11 mouse cellular contexts compared by ENCODE assay signal in the genomic region with DNA sequence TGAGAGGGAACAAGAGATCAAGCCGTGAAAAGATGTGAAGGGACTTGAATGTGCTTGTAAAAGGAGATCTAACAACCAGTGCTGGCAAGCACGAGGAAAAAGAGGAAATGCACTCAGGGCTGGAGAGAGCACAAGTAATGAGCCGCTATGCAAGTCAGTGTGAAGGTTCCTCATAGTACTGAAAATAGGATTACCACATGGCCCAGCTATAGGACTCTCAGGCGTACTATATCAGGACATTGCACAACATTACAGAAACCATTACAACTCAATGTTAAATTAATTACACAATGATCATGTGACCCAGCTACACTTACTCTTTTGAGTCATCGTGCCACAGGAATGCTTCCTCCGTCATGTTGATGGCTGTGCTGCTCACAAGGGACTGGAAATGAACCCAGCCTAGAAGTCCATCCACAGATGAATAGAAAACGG.
A peak's percentile ranks its signal among the peaks of the same experiment; 100 is the strongest.
DNase-seq lines count a peak whose midpoint lies in the region; ATAC-seq lines count a peak whose summit lies in the region.
"Had no signal": no experiment of that assay in that cellular context is flagged by ENCODE, and none has a peak within 500 bp of the region (broad histone marks: within the 10 kb centered on the region; RNA-seq: fewer than 3 reads in every experiment).

No protein-coding gene starts in this region.

- H3K4me3 ChIP-seq in hindbrain, embryonic 10.5 days = no peak overlapping the region
- H3K4me3 ChIP-seq: midbrain, embryonic 10.5 days had no signal

- H3K27me3 ChIP-seq in hindbrain, embryonic 10.5 days (ENCODE audit: insufficient read depth, poor library complexity, severe bottlenecking) = no peaks in the 10 kb centered on the region

- peaks cover 13% of the 10 kb centered on the region for H3K4me1 ChIP-seq in hindbrain, embryonic 10.5 days (replicated peaks)

- H3K27ac ChIP-seq in hindbrain, embryonic 10.5 days = no peak overlapping the region
- H3K27ac ChIP-seq: midbrain, embryonic 10.5 days had no signal

- DNase-seq in layer of hippocampus, adult 11-12 months (ENCODE audit: low spot score) = peak; percentile 27
- DNase-seq in layer of hippocampus, postnatal 25 days (ENCODE audit: extremely low spot score in 1 of 2, low spot score in 1 of 2) = no peak
- DNase-seq in Muller cell, postnatal 12 days (ENCODE audit: inconsistent ontology term) = peak; percentile 47
- peak; percentile 63 to 68 for DNase-seq in monocyte, adult 2 months (ENCODE audit: low read depth in 1 of 2, low spot score in 2 of 2)
- no peak for DNase-seq in hindbrain, embryonic 10.5 days (ENCODE audit: low spot score)
- no peak for DNase-seq in cerebellum, postnatal 25 days
- no peak for DNase-seq in left cerebral cortex, postnatal 36 days (ENCODE audit: low spot score in 2 of 2)
- DNase-seq: right cerebral cortex, adult 18-20 months had no signal

- peak; percentile 97 to 98 for ATAC-seq in hematopoietic stem cell, adult 5-6 weeks (replicated peaks in 1 of 2; ENCODE audit: insufficient read depth in 1 of 2, low FRiP score in 2 of 2, low TSS enrichment in 1 of 2, low read depth in 1 of 2, poor library complexity in 2 of 2, severe bottlenecking in 2 of 2)
- ATAC-seq: activated CD4-positive, CD25-positive, alpha-beta regulatory T cell, adult 4 months had no signal

- H3K9me3 ChIP-seq in hindbrain, embryonic 10.5 days = no peaks in the 10 kb centered on the region; the same call in 1 of the 2 replicates
- H3K9me3 ChIP-seq: midbrain, embryonic 10.5 days had no signal

- no peaks in the 10 kb centered on the region for H3K36me3 ChIP-seq in hindbrain, embryonic 10.5 days
- H3K36me3 ChIP-seq: midbrain, embryonic 10.5 days had no signal

- intact Hi-C loops in left cerebral cortex, postnatal 36 days (cut with DNase I) = no loop called here

- 76% methylated on average over 7 of the region's 7 CpGs for WGBS in hindbrain, embryonic 10.5 days

Comparison
In these comparisons a context has a peak if more than half of its experiments do, and no peak if none do; other contexts are left out.
1. DNase-seq: peak in layer of hippocampus, adult 11-12 months (single experiment), Muller cell, postnatal 12 days (single experiment) and monocyte, adult 2 months (2 of 2); none in layer of hippocampus, postnatal 25 days (0 of 2), hindbrain, embryonic 10.5 days (single experiment), cerebellum, postnatal 25 days (0 of 2) and left cerebral cortex, postnatal 36 days (0 of 2).